Mouse (Mus musculus) liver, adult 2 months (tissue): Measurements from ENCODE around the gene Usp54.

Experiments used
- CTCF ChIP-seq: fragments of 200-500 bp; IDR thresholded peaks from 2 replicates; pipeline ENCODE4 v1.5.1; 2011; ENCODE audit warnings: low read depth, low read length, control low read depth
- POLR2A ChIP-seq: fragments of 200-500 bp; IDR thresholded peaks from 2 replicates; pipeline ENCODE4 v1.6.1; 2011; ENCODE audit warnings: low read length, control low read depth; ENCODE audit not compliant: insufficient read depth; ENCODE audit errors: extremely low read depth

- TF ChIP-seq CTCF = no peak
- no peak for TF ChIP-seq POLR2A
Measured at GRCm38 (mm10) chr14:20668154-20668810, 27.4 kb upstream of the Usp54 start, which contains the start of gene Synpo2l.
